Mouse (Mus musculus) frontal cortex, adult (tissue): Measurements from ENCODE around the gene Gm48552.
A peak's percentile ranks its signal among the peaks of the same experiment; 100 is the strongest.

Source experiments
- ATAC-seq: cut with Nextera tagmentation; 2 replicates; pipeline ENCODE4 v1.9.2; 2017; ENCODE audit warnings: mild to moderate bottlenecking, moderate library complexity, mixed read lengths; ENCODE audit not compliant: low TSS enrichment

Gene Gm48552

DNA sequence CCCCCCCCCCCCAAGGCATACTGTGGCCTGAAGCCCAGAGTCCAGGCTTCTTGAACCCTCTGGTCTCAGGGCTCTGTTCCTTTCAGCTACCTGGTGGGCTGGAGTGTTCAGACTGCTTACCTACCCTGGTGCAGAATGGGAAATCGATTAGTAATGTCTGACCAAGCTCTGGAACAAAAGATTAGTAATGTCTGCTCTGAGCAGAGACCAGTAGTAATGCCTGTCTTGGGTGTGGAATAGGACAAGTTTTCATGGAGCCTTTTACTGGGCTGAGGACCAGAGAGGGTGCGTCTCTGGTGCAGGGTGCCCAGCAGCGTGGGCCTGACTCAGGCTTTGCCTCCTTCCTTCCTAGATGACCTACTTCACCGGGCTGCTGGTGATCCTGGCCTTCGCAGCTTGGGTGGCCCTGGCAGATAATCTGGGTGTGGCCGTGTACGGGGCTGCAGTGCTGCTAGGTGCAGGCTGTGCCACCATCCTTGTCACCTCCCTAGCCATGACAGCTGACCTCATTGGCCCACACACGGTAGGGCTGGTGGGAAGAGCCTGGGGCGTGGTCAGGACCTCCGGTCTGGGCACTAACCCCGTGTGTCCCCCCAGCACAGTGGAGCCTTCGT is 26.4 kb upstream of the Gm48552 start:
- no peak for ATAC-seq

DNA sequence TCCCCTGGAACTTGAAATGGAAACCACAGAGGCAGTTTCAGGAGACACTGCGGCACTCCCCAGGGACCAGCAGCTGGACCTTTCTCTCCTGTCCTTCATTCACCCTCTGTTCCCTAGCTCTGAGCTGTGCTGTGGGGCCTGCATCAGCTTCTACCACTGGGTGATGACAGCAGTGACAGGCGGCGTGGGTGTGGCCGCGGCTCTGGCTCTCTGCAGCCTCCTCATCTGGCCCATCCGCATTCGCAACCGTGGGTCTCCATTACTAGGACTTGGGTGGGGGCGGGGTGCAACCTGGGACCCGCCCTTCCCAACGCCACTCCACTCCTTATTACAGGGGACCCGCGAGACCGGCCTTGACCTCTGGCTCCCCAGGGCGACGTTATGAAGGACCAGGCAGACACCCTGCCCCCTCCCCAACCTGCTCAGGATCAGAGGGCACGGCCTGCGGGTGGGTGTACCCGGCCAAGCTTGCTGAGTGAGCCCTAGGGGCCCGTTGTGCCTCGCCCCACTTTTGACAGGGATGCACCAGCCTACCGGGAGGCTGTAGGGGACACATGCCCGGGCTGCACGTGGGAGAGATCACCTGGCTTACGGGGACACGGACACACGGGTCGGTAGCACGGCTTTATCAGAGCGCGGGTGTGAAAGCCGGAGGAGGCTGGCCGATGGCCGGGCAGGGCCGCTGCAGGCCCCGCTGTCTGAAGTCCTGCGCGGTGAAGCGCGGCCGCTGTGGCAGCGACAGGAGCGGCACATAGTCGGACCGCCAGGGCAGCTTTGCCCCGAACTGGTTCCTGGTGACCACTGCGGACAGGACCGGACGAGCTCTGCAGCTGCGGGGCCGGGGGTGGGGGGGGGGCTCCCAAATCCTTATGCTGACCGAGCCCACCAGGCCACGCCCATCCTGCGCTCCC is 25.1 kb upstream of the Gm48552 start:
- ATAC-seq: 0 out of 2 replicates have a peak, but pooled peaks have one; percentile 14

DNA sequence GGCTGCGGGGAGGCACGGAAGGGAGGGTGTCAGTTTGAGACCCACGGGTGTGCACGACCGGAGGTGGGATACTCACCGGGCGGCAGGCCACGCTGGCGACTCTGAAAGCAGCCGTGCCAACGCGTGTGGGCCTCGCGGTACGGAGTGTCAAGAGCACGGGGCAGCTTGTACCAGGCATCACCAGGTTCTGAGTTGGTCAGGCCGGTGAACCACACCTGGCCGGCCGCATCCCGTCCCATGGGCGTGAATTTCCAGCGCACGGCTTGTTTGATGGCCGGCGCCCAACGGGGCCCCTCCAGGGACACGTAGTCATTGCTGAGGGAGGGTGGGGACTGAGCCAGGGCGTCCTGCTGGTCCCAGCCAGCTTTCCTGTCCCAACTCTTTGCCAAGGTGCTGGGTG is 24.1 kb upstream of the Gm48552 start:
- no peak; the same call in 1 of the 2 replicates for ATAC-seq

DNA sequence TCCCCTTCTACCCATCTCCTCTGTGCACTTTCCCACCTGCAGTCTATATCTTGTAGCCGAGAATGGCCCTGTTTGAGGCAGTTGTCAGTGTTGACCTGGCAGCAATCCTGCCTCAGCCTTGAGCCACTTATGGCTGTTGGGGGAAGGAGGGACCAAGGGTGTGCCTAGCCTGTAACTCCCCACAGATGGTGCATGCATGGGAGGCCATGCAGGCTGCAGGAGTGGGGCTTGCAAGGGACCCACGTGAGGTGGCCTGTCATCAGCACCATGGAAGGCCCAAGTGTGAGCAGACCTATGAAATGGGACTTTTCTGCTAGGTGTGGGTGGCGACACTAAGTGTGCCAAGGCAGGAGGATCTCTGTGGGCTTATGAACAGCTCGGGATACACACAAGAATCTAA is 23.7 kb upstream of the Gm48552 start:
- peak; percentile 56 for ATAC-seq

DNA sequence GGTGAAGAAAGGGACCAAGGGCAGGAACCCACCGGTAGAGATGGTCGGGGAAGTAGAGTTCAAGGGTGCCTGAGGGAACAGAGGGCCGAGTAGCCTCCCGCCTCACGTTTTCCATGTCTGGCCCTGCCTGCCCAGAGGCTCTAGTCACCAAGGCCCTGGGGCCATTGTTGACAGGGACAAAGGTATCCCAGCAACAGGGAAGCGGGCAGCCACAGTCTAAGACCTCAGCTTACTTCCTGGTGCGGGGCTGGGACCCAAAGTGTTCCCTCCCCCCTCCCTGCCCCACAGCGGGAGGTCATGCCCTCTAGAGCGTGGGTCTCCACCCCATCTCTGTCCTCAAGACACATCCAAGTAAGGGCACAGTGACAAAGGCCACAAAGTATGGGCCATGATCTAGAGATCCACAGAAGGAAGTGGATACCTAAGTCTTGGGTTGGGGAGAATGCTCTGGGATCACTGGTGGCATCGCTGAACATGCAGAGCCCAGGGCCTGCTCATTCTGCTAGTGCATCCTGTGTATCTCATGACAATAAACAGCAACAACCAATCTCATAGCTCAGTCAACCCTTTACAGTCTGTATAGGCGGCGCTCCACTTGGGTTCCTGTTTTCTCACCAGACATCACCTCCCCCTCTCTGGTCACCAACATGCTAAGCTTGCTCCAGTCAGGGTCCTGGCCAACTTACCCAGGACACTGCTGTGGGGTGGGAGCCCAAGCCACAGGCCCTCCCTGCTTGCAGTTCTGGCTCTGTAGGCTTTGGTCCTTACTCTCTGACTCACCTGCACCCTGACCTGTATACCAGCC is 22.9 kb upstream of the Gm48552 start, which contains the start of gene 4930404N11Rik:
TSS of gene 4930404N11Rik (minus strand) at position 145 of the 805 bp plus-strand sequence.
- 0 out of 2 replicates have a peak, but pooled peaks have one; percentile 7 for ATAC-seq

DNA sequence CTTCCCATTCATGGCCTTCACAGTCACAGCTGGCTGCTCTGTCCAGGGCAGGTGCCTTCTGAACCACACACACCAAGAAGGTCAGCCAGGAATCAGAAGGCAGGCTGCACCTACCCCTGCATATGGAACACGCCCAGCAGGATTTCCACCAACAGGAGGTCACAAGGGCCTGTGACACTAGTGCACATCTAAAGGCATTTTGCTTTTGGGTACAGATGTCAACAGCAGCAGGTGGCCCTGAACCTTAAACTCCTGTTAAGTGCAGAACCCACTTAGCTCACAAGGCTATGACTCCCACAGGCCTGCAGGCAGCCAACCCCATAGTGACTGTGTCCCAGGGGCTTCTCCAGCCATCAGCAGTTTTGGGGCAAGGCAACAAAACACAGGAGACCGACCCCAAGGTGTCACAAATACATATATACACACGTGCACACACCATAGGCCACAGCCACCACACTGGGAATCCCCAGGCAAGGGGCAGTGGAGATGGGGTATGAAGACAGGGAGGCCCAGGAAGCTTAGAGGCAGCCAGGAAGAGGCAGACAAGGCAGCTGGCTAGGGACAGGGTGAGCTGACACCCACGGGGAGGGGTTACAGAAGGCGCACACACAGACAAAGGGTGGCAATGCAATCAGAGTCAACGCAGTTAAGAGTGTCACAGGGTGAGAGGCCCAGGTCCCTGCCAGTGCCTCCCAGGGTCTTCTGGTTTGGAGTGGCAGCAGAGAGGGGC is 22.2 kb upstream of the Gm48552 start:
- ATAC-seq: no peak

DNA sequence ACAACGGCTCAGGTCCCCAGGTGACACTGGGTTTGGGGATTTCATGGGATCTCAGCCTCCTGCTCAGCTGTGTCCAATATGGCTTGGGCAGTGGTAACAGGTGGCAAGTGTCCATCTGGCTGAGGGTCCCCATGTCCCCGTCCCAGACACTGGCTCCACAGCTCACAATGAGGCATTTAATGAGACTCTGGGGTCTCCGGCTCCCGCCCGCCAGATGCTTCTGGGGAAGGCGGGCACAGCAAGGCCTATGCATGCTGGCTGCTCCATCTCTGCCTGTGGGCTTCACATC is 21.7 kb upstream of the Gm48552 start:
- no peak for ATAC-seq

DNA sequence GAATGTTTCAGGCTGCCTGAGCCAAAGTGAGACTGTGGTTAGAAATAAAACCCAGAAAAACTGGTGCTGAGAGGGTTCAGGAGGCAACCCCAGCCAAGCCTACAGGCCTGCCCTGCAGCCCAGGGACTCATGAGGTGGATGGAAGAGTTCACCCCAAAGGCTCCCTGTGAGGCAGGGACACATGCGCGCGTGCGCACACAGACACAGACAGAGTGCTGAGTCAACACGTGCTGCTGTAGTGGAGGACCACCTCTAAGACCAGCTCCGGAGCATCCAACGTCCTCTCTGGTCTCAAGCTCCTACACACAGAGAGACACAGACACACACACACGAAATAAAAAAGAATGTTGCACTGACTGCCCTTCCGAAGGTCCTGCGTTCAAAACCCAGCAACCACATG is 13.5 kb upstream of the Gm48552 start:
- ATAC-seq: no peak

DNA sequence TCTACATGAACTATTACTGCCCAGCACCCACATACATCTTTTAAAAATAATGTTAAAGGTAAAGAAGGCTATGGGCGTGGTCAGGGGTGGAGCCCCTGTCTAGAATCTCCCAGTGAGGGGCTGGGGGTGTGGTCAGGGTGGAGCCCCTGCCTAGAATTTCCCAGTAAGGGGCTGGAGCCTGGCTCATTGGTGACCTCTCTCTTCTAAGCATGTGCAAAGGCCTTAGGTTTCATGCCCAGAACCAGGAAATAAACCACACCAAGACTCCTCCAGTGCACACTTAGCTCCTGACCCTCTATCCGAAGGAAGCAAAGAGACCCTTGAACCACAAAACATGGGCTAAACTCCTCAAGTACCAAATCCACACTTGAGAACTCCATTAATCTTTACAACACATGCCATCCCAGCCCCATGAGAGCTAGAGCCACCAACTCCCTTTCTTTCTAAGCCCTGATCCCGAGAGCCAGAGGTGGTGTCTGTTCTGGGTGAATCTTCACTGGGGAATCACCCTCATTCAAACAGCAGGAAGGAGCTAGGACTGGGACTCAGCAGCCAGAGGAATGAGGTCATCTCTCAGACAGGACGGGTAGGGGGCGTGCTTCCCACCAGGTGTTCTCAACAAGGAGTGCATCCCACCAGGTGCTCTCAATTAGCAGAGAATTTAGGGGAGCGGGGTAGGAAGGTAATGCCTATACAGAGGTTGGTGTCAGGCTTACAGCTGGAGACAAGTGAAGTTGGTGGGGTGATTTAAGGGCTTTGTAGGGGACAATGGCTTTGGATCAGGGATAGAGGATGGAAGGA is 12.0 kb upstream of the Gm48552 start:
- no peak for ATAC-seq

DNA sequence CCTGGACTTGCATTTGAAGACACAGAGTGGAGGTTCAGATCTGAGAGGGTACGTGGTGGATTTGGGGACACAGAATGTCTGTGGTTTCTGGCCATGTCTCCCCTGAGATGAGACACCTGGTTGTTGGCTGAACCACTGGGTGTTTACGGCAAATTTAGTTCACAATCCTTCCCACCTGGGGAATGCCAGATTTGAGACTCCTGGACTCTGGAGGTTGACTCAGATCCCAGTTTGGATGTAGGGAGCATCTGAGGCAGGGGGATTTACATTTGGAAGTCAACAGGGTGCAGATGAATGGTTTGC is 11.5 kb upstream of the Gm48552 start:
- no peak for ATAC-seq

DNA sequence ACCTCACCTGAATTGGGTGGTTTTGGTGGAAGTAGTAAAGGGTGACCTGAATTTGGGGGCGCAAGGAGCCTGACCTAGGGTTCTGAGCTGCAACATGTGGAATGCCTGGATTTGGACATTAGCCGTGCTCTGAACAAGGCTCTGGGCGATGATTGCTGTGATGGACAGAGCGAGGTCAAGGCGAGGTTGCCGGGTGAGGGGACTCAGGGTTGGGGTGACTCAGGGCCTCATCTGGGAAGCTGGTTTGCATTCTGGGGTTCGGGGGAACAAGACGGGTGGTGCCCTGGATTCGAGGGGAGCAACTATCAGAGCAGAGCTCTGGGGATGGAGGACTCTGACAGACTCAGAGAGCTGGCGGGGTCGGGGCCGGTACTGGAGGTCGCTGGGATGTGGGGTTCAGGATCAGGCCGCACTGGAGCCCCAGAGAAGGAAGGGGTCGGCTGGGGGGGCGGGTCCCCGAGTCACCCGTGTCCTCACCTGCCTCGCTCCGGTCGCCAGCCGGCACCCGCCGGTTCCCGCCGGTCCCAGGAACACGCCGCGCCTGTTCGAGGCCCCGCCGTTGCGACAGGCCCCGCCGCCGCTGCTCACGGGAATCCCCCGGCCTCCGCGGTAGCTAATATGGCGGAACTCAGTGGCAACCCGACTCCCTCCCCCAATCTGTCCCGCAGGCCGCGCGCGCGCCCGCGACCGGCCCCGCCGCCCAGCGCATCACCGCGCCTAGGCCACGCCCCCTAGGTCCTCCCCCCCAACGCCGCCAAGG is 10.8 kb upstream of the Gm48552 start, which contains the start of gene Fzr1:
TSS of gene Fzr1 (minus strand) at position 724 of the 760 bp plus-strand sequence.
- ATAC-seq: 0 out of 2 replicates have a peak, but pooled peaks have one; percentile 15

DNA sequence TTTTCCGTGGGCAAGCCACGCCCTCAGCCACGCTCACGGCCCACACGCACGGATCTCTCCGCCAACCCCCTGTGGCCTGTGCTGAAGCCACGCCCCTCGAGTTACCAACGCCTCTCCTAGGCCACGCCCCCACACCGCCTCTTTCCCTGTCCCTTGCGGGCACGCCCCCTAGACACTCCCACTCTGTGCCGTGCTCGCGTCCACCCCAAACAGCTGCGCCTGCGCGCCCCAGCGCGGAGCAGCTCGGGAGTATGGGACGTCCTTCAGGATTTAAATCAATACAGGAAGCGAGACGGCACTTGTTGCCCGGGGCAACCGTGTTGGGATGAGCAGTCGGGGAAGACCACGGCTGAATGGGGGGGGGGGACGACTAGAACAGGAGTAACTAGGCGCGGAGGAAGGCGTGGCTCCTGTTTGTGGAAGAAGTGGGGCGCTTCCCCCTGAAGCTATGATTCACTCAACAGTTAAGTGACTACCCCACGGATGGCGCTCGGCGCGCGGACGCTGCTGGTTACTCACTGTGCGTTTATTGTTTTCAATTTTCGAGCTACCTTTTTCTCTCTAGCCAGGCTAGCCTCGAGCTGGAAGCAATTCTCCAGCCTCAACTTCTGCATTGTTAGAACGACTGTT is 10.1 kb upstream of the Gm48552 start:
- peak; percentile 91 for ATAC-seq

DNA sequence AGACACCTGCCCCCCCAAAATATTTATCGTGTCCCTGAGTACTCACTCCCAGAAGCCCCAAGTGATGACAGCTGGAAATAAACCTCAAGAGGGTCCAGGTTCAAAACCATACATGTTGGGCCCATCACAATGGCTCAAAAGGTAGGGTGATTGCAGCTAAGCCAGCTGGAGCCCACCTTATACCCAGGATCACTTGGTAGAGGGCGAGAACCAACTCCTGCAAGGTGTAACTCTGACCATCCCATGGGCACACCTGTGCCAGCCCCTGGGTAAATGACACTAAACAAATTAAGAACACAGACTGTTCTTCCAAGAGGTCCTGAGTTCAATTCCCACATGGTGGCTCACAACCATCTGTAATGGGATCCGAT is 9.6 kb upstream of the Gm48552 start:
- no peak for ATAC-seq

DNA sequence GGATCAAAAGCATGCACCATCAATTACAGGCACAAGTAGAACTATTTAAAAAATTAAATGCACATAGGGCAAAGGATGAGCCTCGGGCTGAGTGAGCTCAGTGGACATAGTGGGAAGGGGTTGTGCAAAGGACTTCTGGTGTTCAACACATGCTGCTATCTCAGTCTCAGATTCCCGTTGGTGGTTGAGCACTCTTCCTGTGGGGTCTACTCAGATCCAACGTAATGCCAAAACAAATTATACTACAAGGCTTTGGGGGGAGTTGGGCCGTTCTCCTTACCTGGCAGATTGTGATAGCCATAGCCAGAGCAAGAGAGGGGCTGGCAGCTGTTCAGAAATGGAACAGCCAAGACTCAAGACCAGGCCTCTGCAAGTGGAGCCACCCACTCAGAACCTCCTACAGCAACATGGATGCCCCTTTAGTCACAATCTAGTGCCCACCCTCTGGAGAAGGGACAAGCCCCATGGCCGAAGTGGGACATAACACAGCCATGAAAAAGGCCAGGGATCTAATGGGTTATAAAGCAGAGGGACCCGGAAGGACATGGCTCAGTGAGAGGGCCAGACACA is 8.9 kb upstream of the Gm48552 start:
- ATAC-seq: no peak

DNA sequence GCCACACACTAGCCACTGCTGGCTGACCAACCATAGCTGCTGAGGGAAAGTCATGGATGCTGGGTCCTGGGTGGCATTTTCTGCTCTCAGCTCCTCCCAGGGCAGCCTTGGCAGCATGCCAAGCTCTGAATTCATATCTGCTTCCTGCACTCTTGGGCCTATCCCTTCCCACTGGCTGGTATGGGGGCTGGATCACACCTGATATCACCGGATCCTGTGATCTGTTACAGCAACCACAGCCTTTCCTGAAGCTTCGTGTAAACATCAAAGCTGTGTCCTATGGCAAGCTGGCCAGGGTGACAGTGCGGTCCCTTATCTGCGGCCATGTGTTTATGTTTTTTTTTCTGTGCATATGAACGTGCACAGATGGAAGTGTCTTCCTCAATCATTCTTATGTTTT is 6.8 kb upstream of the Gm48552 start:
- ATAC-seq: no peak

DNA sequence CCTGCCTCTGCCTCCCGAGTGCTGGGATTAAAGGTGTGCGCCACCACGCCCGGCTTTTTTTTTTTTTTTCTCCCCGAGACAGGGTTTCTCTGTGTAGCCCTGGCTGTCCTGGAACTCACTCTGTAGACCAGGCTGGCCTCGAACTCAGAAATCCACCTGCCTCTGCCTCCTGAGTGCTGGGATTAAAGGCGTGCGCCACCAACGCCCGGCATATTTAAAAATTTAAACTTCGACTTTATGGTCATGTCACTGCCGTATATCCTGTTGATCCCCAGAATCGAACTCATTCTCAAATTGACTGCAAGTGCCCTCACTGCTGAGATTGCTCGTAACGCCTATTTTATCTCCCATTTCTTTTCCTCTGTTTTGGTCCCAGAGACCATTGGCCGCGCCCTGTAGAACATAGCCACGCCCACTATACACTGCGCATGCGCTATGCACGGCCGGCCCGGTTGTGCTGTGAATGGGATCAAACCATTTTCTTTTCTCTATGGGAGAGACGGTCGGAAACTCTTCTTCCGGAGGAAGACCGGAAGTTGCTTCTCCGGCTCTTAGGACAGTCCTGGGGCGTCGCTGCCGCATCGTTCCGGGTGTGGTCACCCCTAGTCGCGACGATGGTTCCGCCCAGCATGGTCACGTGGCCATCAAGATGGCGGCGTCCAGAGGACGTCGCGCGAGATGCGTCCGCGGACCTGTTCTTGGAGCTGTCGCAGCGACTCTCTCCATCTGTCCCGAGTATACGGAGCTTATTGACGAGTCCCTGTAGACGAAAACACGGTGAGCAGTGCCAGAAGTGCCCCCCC is 4.8 kb upstream of the Gm48552 start, which contains the start of the genes Dohh and Gm48551:
TSS of gene Dohh (plus strand) at position 627 of the 803 bp plus-strand sequence.
TSS of gene Gm48551 (plus strand) at position 665 of the 803 bp plus-strand sequence.
- peak; percentile 96 for ATAC-seq

DNA sequence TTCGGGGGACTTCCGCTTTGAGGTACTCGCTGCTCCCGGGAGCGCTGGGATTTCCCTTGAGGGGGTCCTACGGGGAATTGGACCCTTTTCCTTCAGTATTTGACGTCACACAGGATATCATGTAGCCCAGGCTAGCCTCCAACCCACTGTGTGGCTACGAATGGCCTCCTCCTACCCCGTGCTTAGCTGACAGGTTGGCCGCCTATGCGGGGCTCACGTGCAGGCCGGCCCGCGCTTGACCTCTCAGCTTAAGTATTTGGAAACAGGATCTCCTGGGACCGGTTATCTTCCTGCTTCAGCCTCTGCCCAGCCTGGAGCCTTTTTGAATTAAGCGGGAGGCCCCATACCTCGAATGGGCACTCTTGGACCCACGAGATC is 4.2 kb upstream of the Gm48552 start:
- 0 out of 2 replicates have a peak, but pooled peaks have one; percentile 0 for ATAC-seq

DNA sequence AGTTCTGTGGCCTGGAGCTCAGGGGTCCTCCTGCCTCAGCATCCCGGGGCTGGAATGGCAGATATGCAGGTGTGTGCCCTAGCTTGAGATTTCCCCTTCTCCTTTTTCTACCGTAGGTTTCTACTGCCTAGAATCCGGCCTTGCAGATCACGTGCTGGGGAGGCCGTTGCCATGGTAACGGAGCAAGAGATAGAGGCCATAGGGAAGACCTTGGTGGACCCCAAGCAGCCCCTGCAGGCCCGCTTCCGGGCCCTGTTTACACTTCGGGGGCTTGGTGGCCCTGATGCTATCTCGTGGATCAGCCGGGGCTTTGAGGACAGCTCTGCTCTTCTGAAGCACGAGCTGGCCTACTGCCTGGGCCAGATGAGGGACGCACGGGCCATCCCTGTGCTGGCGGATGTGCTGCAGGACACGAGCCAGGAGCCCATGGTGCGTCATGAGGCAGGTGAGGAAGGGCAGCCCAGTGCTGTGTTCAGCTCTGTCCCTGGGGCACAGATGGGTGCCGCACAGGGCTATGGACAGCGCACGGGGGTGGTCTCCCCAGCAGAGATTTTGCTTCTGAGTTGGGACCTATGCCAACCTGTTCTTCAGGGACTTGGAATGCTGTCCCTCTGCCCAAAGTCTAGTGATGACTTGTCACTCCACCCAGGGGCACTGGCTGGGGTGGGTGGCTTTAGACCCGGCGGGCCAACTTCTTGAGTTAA is 3.0 kb upstream of the Gm48552 start:
- ATAC-seq: no peak
